ENCODE assay signal across 8 mouse cellular contexts in genomic region chr13:48624968-48625398, GRCm38 (mm10). TPM values are rescaled to one million over a fixed set of nuclear protein-coding genes. Genes with fewer than 3 reads are reported as not detected.
DNase-seq lines count a peak whose midpoint lies in the region; ATAC-seq and TF ChIP-seq lines count a peak whose summit lies in the region.

No protein-coding gene starts in this region.

- peak overlapping the region; percentile 70 for H3K4me2 ChIP-seq in limb, embryonic 12.5 days
- peak overlapping the region; percentile 68 for H3K4me2 ChIP-seq in stomach, embryonic 14.5 days (replicated peaks; ENCODE audit: low read depth, low read length)

- no peak for TF ChIP-seq POLR2A in cerebellum, adult 2 months (IDR thresholded peaks at IDR 0.05; ENCODE audit: borderline replicate concordance, insufficient read depth, low read length)
- TF ChIP-seq POLR2A in thymus, adult 2 months (IDR thresholded peaks at IDR 0.05; ENCODE audit: control insufficient read depth, extremely low read depth, insufficient read depth, low read length, poor library complexity) = no peak

- WGBS in cerebellum, adult 2 months = 1% methylated on average over 26 of the region's 26 CpGs
- 4% methylated on average over 26 of the region's 26 CpGs for WGBS in thymus, adult 2 months
- 3% methylated on average over 26 of the region's 26 CpGs for WGBS in limb, embryonic 12.5 days
- WGBS in stomach, embryonic 14.5 days = 2% methylated on average over 26 of the region's 26 CpGs

- DNase-seq in cerebellum, adult 2 months = no peak
- no peak for DNase-seq in cerebellum, postnatal 4 days (ENCODE audit: low spot score in 2 of 2)
- DNase-seq in thymus, adult 2 months = no peak
- no peak for DNase-seq in thymus, postnatal 36 days
- no peak for DNase-seq in cerebellum, adult 18-20 months
- DNase-seq in cerebellum, adult 11 months = no peak

- H3K4me1 ChIP-seq in cerebellum, adult 2 months (ENCODE audit: control insufficient read depth, insufficient read depth, low read length) = peaks cover 3% of the 10 kb centered on the region; the same call in 1 of the 2 replicates
- H3K4me1 ChIP-seq in thymus, adult 2 months (replicated peaks; ENCODE audit: control insufficient read depth, insufficient read depth, low read length) = 0 out of 2 replicates have a peak, but pooled peaks cover 3% of the 10 kb centered on the region
- H3K4me1 ChIP-seq in limb, embryonic 12.5 days (replicated peaks) = 0 out of 2 replicates have a peak, but pooled peaks cover 5% of the 10 kb centered on the region
- H3K4me1 ChIP-seq in stomach, embryonic 14.5 days (ENCODE audit: control insufficient read depth, insufficient read depth, low read length) = 0 out of 2 replicates have a peak, but pooled peaks cover 5% of the 10 kb centered on the region

- H3K9ac ChIP-seq in limb, embryonic 12.5 days (replicated peaks) = peak overlapping the region; percentile 89
- peak overlapping the region; percentile 72 for H3K9ac ChIP-seq in stomach, embryonic 14.5 days (replicated peaks; ENCODE audit: low read depth, low read length)

- no peak for TF ChIP-seq CTCF in cerebellum, adult 2 months (IDR thresholded peaks at IDR 0.05; ENCODE audit: borderline replicate concordance, insufficient read depth, low read depth, low read length)
- TF ChIP-seq CTCF in thymus, adult 2 months (IDR thresholded peaks at IDR 0.05; ENCODE audit: borderline replicate concordance, control insufficient read depth, extremely low read depth, insufficient read depth, low read length, poor library complexity) = no peak

- no peaks in the 10 kb centered on the region for H3K36me3 ChIP-seq in thymus, adult 2 months (ENCODE audit: control insufficient read depth, insufficient read depth, low read length)
- H3K36me3 ChIP-seq in limb, embryonic 12.5 days = no peaks in the 10 kb centered on the region
- no peaks in the 10 kb centered on the region for H3K36me3 ChIP-seq in stomach, embryonic 14.5 days (ENCODE audit: control insufficient read depth, insufficient read depth, low read length)

- H3K27ac ChIP-seq in cerebellum, adult 2 months (ENCODE audit: insufficient read depth, low read length) = peak overlapping the region; percentile 81
- no peak overlapping the region for H3K27ac ChIP-seq in thymus, adult 2 months (ENCODE audit: control insufficient read depth, insufficient read depth, low read length)
- peak overlapping the region; percentile 80 for H3K27ac ChIP-seq in limb, embryonic 12.5 days
- peak overlapping the region; percentile 71 for H3K27ac ChIP-seq in stomach, embryonic 14.5 days (ENCODE audit: low read length)

- no peaks in the 10 kb centered on the region for H3K9me3 ChIP-seq in limb, embryonic 12.5 days
- H3K9me3 ChIP-seq in stomach, embryonic 14.5 days (ENCODE audit: control insufficient read depth, low read depth, low read length) = no peaks in the 10 kb centered on the region

- H3K4me3 ChIP-seq in cerebellum, adult 2 months (replicated peaks; ENCODE audit: insufficient read depth, low read depth, low read length) = peak overlapping the region; percentile 70
- peak overlapping the region; percentile 59 for H3K4me3 ChIP-seq in thymus, adult 2 months (ENCODE audit: control insufficient read depth, insufficient read depth, low read length)
- H3K4me3 ChIP-seq in limb, embryonic 12.5 days (replicated peaks) = peak overlapping the region; percentile 78
- H3K4me3 ChIP-seq in stomach, embryonic 14.5 days (ENCODE audit: low read depth, low read length) = peak overlapping the region; percentile 67

- H3K27me3 ChIP-seq in cerebellum, adult 2 months (ENCODE audit: control insufficient read depth, insufficient read depth, low read length) = no peaks in the 10 kb centered on the region
- H3K27me3 ChIP-seq in thymus, adult 2 months (ENCODE audit: control insufficient read depth, insufficient read depth, low read length) = no peaks in the 10 kb centered on the region
- no peaks in the 10 kb centered on the region for H3K27me3 ChIP-seq in limb, embryonic 12.5 days
- H3K27me3 ChIP-seq in stomach, embryonic 14.5 days (ENCODE audit: control insufficient read depth, insufficient read depth, low read length) = no peaks in the 10 kb centered on the region

- ATAC-seq in limb, embryonic 12.5 days (ENCODE audit: insufficient number of reproducible peaks, insufficient read depth, low FRiP score, low TSS enrichment, low read depth) = peak; percentile 49; the same call in 1 of the 2 replicates
- ATAC-seq in stomach, embryonic 14.5 days (ENCODE audit: insufficient number of reproducible peaks, insufficient read depth, low FRiP score, low read depth) = peak; percentile 66; the same call in 1 of the 2 replicates

RNA-seq across cellular contexts. Expression of gene Ptpdc1, which starts 0.5 kb away (rescaled TPM):
- 21.8 and 23.1 TPM in 2 replicates for polyA plus RNA-seq in cerebellum, adult 2 months (2012; rRNA removed)
- 1.1 and 1.3 TPM in 2 replicates for polyA plus RNA-seq in thymus, adult 2 months (2012; rRNA removed)
- polyA plus RNA-seq in limb, embryonic 12.5 days (2016; fragmentation: Nextera tagmentation; extraction: Ambion mirVana) = 20.1 and 21.1 TPM in 2 replicates
- 14.1 and 15.1 TPM in 2 replicates for polyA plus RNA-seq in stomach, embryonic 14.5 days (2014; fragmentation: Nextera tagmentation; extraction: Ambion mirVana)

RNA-seq across cellular contexts. Expression of gene Barx1, which starts 37.8 kb away (rescaled TPM):
- polyA plus RNA-seq in cerebellum, adult 2 months (2012; rRNA removed) = not detected in 2 replicates
- polyA plus RNA-seq in thymus, adult 2 months (2012; rRNA removed) = 0.41 and 1.1 TPM in 2 replicates
- 2.7 and 4.8 TPM in 2 replicates for polyA plus RNA-seq in limb, embryonic 12.5 days (2016; fragmentation: Nextera tagmentation; extraction: Ambion mirVana)
- 128 and 141 TPM in 2 replicates for polyA plus RNA-seq in stomach, embryonic 14.5 days (2014; fragmentation: Nextera tagmentation; extraction: Ambion mirVana)

Comparison
In these comparisons a context has a peak if more than half of its experiments do, and no peak if none do; other contexts are left out.
1. RNA of gene Barx1, which starts 37.8 kb away (polyA plus RNA-seq): 128 to 141 TPM in stomach, embryonic 14.5 days; 2.7 to 4.8 TPM in limb, embryonic 12.5 days, 0.41 to 1.1 TPM in thymus, adult 2 months and not detected in cerebellum, adult 2 months; every median in the first group is over 10 times any median in the second.
2. Peak in every context shown above with its lines, with median percentiles within 50 percentile points of each other: H3K4me3 ChIP-seq.